Mouse (Mus musculus): ENCODE data around the gene Ccnj.

GRCm38 (mm10) chr19:40788004-40788714 is 42.9 kb upstream of the Ccnj start:
- TF ChIP-seq CTCF (IDR thresholded peaks at IDR 0.05; ENCODE audit: control insufficient read depth, insufficient read depth, insufficient read length): no peak
- TF ChIP-seq MYOG (IDR thresholded peaks at IDR 0.05; ENCODE audit: control insufficient read depth, extremely low read depth, insufficient read length): no peak
- TF ChIP-seq FOSL1 (IDR thresholded peaks at IDR 0.05; ENCODE audit: insufficient read depth, low read length, poor library complexity, severe bottlenecking): no peak
- TF ChIP-seq MYOD1 (IDR thresholded peaks at IDR 0.05; ENCODE audit: control insufficient read depth, insufficient read length, low read depth): no peak
- TF ChIP-seq CEBPB (IDR thresholded peaks at IDR 0.05; ENCODE audit: low read depth): no peak
- TF ChIP-seq MAX (IDR thresholded peaks at IDR 0.05): no peak
- no peak for TF ChIP-seq USF1 (IDR thresholded peaks at IDR 0.05; ENCODE audit: low read depth)

Data from C2C12 (cell line).